Mouse (Mus musculus) erythroblast, embryonic 14.5 days (primary cell): ENCODE measurements around the gene Tbxas1.

Experiments used
- GATA1 ChIP-seq: IDR thresholded peaks from 2 replicates; pipeline ENCODE4 v1.6.1; 2012; ENCODE audit warnings: low read length, inconsistent platforms, mixed read lengths
- TAL1 ChIP-seq: IDR thresholded peaks from 3 replicates; pipeline ENCODE4 v1.6.1; 2012; ENCODE audit warnings: low read length, inconsistent platforms, mixed read lengths

DNA sequence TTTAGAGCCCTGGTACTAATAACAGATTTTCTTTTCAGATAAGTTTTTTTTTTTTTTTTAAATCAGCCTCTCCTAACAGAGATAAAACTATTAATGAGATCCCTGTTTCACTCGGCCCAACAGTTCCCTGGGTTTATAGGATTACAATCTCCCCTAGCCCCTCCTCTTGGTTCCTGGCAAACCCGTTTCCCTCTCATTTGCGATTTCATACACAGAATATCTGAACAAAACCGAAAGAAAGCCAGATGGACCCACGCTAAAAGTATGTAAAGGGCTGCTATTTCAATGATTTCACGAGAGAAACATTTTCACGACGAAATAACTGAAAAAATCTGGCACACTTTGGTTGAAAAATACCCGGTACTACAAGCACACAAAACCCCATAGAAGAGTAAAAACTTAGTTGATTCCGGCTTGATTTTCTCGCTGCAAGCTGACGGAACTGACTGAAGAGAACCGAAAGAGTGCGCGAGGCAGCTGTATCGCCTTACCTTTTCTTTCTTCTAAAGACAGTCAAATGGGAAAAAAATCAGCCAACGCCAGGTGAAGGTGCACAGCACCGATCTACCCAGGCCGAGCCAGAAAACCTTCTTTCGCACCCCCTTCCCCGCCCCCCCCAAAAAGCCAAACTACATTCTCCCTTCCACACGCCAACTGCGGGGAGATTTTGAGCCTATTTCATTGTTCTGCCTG, 493 bp upstream of the Tbxas1 start:
- TF ChIP-seq TAL1, result no peak
- peak; percentile 75 for TF ChIP-seq GATA1
